Mouse (Mus musculus): ENCODE data around the gene Tob2. TPM values are rescaled to one million over a fixed set of nuclear protein-coding genes. Genes with fewer than 3 reads are reported as not detected.

The Tob2 gene
- total RNA-seq, 2 experiments from 2014 or later, result 24.1 to 32.3 TPM

GRCm38 (mm10) chr15:81836966-81837920 lies 21.4 kb downstream of the Tob2 start:
- peak; percentile 12 for DNase-seq

GRCm38 (mm10) chr15:81836124-81836821 lies 22.3 kb downstream of the Tob2 start:
- DNase-seq, result peak; percentile 93

GRCm38 (mm10) chr15:81835007-81835880 lies 23.4 kb downstream of the Tob2 start:
- peak; percentile 10 for DNase-seq

GRCm38 (mm10) chr15:81834171-81834841 lies 24.3 kb downstream of the Tob2 start:
- DNase-seq, result peak; percentile 72

- DNase-seq, result no peak
Observed at GRCm38 (mm10) chr15:81833481-81833880, 25.1 kb downstream of the Tob2 start.

- peak; percentile 17 for DNase-seq
Observed at GRCm38 (mm10) chr15:81832219-81832618, 26.4 kb downstream of the Tob2 start.

- DNase-seq, result peak; percentile 96
Observed at GRCm38 (mm10) chr15:81831136-81831825, 27.3 kb downstream of the Tob2 start.

GRCm38 (mm10) chr15:81830530-81830929 lies 28.1 kb downstream of the Tob2 start:
- no peak for DNase-seq

- DNase-seq, result no peak
Observed at GRCm38 (mm10) chr15:81829208-81829580, 29.4 kb downstream of the Tob2 start.

- DNase-seq, result no peak
Observed at GRCm38 (mm10) chr15:81828426-81829207, 30.0 kb downstream of the Tob2 start.

GRCm38 (mm10) chr15:81824832-81825231 lies 33.8 kb downstream of the Tob2 start:
- DNase-seq, result no peak

- DNase-seq, result no peak
Observed at GRCm38 (mm10) chr15:81822631-81823030, 36.0 kb downstream of the Tob2 start.

GRCm38 (mm10) chr15:81818404-81818803 lies 40.2 kb downstream of the Tob2 start:
- DNase-seq, result no peak

- no peak for DNase-seq
Observed at GRCm38 (mm10) chr15:81814716-81815370, 43.8 kb downstream of the Tob2 start.

GRCm38 (mm10) chr15:81813986-81814705 lies 44.5 kb downstream of the Tob2 start:
- DNase-seq, result no peak

- no peak for DNase-seq
Observed at GRCm38 (mm10) chr15:81812696-81813631, 45.6 kb downstream of the Tob2 start.

GRCm38 (mm10) chr15:81812287-81812686 lies 46.3 kb downstream of the Tob2 start:
- DNase-seq, result no peak

GRCm38 (mm10) chr15:81811599-81811996 lies 47.0 kb downstream of the Tob2 start:
- DNase-seq, result no peak
